Mouse (Mus musculus) adrenal gland, adult 8-10 months (tissue): ENCODE results near the gene Trim14. TPM values are rescaled to one million over a fixed set of nuclear protein-coding genes. Genes with fewer than 3 reads are reported as not detected.

Experiments
- DNase-seq: peaks from one replicate; pipeline ENCODE4 v3.0.0; 2022
- total RNA-seq, 4 experiments: library from RNA; stranded (reverse); gene quantifications; 2 replicates each; pipeline ENCODE4 v1.2.4; 2022

Gene Trim14
- total RNA-seq, 4 experiments from 2014 or later, result 5.1 to 12.2 (median 8.2) TPM

DNA sequence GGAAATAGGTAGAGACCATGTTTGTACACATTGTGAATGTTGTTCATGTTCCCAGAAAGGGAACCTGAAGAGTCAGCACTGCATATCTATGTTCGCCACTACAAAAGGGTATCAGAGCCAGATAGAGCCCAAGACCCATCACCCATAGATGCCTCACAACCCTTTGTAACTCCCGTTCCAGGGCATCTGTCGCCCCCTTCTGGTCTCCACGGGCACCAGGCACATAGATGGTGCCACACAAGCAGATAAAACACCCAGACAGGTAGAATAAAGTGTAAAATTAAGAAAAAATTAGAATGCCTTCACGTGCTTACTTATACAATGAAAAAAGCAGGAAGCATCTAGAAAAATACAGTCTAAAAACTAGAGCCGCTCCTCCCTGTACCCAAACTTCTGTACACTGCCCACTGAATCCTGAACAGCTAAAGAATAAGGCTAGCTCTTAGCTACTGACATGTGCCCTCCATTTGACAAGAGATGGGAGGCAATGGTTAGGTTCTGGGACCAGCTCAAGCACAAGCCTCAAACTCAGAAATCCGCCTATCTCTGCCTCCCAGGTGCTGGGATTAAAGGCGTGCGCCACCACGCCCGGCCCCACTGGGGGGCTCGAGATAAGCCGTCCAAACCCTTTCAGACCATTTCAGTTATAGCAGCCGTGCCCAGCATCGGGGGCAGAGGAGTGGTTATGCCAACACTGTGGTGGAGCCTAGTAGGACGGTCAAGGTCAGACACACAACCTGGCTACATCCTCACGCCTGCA is 9.0 kb downstream of the Trim14 start:
- no peak for DNase-seq

- DNase-seq, result no peak
These were observed 9.7 kb downstream of the Trim14 start for GRCm38 (mm10) chr4:46526226-46526625.

- DNase-seq, result no peak
These were observed 12.6 kb downstream of the Trim14 start for GRCm38 (mm10) chr4:46523324-46523723.

- no peak for DNase-seq
These were observed 14.5 kb downstream of the Trim14 start for GRCm38 (mm10) chr4:46521457-46521856.

- no peak for DNase-seq
These were observed 15.4 kb downstream of the Trim14 start for GRCm38 (mm10) chr4:46520491-46520890.

DNA sequence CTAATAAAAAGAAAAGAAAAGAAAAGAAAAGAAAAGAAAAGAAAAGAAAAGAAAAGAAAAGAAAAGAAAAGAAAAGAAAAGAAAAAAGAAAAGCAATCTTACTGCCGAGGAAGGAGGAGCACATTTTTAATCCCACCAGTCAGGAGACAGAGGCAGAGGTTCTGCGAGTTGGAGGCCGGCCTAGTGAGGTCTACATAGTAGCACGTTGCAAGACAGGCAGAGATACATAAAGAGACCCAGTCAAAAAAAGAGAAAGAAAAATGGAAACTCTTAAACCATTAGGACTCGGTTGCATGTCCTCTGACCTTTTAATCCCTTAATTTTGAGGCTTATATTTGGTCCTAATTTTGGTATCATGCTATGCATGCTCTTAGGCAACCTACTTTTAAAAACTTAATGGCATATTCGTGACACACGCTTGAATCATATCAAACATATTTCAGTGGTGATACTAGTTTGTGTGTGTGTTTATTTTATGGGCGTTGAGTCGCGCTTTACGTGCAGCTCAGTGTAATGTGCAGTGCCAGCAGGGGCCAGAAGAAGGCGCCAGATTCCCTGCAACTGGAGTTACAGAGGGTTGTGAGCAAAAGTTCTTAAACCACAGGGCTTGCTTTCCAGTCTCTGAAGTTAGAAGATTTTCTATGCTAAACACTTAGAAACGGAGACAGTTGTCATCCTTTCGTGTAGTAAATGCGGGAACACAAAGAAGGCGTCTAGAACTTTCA is 28.0 kb downstream of the Trim14 start:
- DNase-seq, result peak; percentile 70

DNA sequence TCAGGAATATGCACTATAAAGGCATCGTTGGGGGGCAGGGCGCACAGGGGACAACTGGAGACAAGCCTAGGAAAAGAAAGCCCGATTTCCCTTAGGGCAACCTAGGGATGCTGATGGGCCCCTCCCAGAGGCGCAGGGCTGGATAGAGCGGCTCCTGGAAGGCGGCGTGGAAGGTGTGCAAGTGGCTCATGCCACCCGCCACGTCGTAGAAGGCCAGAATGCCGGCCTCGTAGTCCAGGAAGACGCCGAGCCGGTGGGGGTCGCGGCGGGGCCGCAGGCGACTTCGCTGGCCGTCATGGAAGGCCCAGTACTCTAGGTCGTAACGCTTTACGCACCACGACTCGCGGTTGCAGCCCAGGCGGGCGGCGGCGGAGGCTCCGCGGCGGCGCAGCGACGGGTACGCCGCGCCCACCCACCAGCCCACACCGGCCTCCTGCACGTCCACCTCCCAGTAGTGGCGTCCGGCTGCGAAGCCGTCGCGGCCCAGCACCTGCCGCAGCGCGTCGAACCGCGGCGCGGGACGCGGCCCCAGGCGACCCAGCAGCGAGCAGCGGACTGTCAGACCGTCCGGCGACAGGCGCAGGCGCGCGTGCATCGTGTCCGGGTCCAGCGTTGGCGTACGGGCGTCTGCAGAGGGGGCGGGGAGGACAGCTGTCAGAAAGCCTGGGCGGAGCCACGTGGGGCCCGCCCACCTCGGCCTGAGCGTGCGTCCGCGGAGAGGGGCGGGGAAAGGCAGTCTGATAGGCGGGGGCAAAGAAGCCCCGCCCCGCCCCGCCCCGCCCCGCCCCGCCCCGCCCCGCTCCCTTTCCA is 28.9 kb downstream of the Trim14 start:
- peak; percentile 94 for DNase-seq

- DNase-seq, result no peak
These were observed 30.4 kb downstream of the Trim14 start for GRCm38 (mm10) chr4:46505361-46506057.

- DNase-seq, result no peak
These were observed 32.1 kb downstream of the Trim14 start for GRCm38 (mm10) chr4:46503881-46504280.

DNA sequence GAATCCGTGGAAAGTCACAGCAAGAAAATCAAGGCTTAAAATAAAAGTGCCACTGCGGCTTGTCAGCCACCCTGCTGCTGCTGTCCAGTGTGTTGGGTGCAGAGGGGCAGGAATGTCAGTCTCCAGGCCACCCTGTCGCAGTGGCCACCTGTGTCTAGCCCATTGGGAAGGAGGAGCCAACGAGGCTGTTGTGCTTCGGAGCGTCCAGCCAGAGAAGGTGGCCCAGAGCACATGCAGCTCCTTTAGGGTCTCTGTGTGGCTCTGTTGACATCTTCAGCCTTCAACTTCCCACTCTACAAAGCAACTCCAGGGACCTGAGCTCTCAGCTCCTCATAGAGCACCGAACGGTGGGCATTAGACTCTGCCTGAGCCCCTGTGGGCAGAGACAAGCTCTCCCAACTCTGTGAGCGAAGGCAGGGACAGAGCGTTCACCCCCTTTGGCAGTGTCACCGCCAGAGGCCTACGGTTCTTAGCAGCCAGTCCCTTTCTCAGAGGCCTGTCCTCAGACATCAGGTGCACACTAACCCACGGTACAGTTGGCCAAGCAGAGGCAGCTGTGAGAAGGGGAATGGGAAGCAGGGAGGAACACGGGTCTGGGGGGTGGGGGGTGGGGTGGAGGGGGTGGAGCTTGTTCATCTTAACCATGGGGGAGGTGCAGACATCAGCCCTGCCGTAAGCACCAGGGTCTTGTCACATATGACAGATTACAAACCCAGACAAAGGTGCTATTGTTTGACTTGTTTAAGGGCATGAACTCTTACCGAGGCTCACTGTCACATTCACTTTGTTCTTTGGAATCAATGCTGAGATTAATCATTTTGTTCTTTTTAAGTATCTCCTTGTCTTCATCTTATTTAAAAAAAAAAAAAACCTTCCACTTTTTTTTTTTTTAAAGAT is 33.1 kb downstream of the Trim14 start:
- DNase-seq, result no peak

DNA sequence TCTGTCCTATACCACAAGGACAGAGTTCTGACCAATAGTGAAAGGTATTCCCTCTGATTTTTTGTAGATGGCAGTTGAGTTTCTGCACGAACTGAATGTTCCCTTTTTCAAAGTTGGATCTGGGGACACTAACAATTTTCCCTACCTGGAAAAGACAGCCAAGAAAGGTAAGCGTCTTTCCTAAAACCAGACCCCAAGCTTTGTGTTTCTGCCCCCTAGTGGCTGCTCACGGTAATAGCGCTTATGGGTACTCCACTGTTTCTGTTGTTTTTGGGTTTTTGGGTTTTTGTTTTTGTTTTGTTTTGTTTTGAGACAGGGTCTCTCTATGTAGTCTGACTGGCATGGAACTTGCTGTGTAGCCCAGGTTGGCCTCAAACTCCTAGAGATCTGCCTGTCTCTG is 37.0 kb downstream of the Trim14 start:
- no peak for DNase-seq

GRCm38 (mm10) chr4:46498511-46498910 is 37.4 kb downstream of the Trim14 start:
- DNase-seq, result no peak

GRCm38 (mm10) chr4:46497286-46497892 is 38.6 kb downstream of the Trim14 start:
- DNase-seq, result peak; percentile 43

DNA sequence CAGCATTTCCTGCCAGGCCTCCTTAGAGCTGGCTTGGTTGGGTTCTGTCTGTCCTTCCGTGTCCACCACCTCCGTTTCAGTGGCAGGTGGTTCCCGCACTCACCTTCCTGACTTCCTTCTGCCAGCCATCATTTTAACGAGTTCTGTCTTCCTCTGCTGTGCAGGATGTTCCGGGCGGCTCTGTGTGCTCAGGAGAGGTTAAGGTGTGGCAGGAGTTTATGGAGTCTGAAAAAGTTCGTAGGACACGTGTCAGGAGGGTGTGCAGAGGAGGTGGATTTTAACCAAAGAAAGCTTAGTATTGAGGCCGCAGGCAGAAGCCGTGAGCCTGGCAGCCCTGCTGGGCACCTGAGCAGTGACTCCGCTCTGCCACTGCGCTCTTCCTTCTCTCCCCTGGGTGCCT is 40.4 kb downstream of the Trim14 start:
- no peak for DNase-seq

DNA sequence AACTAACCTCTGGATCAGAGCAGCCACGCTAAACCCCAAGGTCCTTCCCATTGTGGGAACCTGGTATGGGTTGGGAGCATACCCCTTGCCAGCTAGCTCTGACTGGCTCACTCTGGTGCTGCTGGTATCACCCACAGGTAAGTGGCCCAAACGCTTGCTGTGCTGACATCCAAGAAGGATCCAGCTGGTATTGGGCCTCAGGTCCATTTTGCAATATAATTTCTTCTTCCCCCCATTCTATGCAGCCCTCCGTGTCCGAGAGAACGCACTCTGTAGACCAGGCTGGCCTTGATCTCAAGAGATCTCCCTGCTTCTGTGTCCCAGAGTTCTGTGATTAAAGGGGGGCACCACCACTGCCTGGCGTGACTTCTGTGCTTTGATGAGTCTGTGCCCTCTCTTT is 42.9 kb downstream of the Trim14 start:
- no peak for DNase-seq

GRCm38 (mm10) chr4:46489028-46489925 is 46.7 kb downstream of the Trim14 start, which contains the start of gene Nans:
Gene Nans (plus strand): TSS chr4:46489248.
- peak; percentile 92 for DNase-seq

- peak; percentile 58 for DNase-seq
These were observed 48.6 kb downstream of the Trim14 start for GRCm38 (mm10) chr4:46487348-46487747.

DNA sequence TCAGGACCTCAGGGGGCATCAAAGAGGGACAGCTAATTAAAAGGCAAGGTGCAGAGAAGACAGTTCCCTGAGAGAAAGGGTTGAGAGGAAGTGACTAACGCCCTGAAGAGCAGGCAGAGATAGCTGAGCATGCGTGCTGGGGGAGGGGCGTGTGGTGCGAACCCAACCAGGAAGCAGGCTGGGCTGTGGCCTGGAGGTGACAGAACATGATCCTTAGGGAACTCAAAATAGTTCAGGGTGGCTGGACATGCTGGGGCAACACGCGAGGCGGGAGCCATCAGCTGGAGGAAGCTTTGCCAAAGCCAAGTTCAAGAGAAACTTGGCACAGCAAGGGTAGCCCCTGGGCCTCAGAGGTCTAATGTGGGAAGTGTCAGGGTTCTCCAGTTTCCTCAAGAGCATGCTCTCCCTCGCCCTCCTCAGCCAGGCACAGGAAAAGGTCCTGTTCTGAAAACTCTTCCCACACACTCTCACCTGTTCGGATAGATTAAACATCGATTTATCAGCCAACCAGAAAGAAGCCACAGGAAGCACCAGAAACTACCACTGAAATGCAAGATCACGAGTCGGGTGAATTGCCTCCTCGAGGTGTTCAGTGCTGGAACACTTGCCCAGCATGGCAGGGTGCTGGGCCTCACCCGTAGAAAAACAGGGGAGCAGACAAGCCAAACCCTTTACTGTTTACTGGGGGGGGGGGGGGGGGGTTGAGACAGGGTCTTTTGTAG is 50.1 kb downstream of the Trim14 start:
- DNase-seq, result peak; percentile 70

DNA sequence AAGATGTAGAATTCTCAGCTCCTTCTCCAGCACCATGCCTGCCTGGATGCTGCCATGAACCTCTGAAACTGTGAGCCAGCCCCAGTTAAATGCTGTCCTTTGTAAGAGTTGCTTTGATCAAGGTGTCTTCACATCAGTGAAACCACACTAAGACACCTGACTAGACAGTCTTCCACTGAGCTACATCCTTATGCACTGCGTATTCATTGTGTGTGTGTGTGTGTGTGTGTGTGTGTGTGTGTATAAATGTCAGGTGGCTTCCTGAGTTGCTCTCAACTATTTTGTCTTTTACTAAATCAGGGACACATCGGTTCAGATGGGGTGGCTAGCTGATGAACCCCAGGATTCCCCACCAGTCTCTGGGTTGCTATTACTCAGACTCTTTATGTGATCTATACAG is 56.9 kb downstream of the Trim14 start:
- DNase-seq, result no peak
